Mouse (Mus musculus) ES-E14 (cell line): ENCODE results near the gene Wipf1.

Experiments used
- CHD2 ChIP-seq: IDR thresholded peaks from 2 replicates; pipeline ENCODE4 v1.6.1; 2014; ENCODE audit warnings: mild to moderate bottlenecking, low read depth, low read length, inconsistent platforms
- HCFC1 ChIP-seq: IDR thresholded peaks from 2 replicates; pipeline ENCODE4 v1.6.1; 2012; ENCODE audit warnings: low read length, inconsistent platforms, borderline replicate concordance; ENCODE audit not compliant: insufficient read depth
- MAFK ChIP-seq: IDR thresholded peaks from 2 replicates; pipeline ENCODE4 v1.6.1; 2014; ENCODE audit warnings: mild to moderate bottlenecking, low read depth, low read length, inconsistent platforms; ENCODE audit not compliant: insufficient read depth
- ZC3H11A ChIP-seq: IDR thresholded peaks from 2 replicates; pipeline ENCODE4 v1.6.1; 2012; ENCODE audit warnings: low read depth, mild to moderate bottlenecking, inconsistent platforms, low read length, borderline replicate concordance
- ZNF384 ChIP-seq: IDR thresholded peaks from 2 replicates; pipeline ENCODE4 v1.6.1; 2012; ENCODE audit warnings: low read depth, low read length, inconsistent platforms

- TF ChIP-seq CHD2 (no peak), ZC3H11A (no peak), HCFC1 (no peak), MAFK (no peak), ZNF384 (no peak)
Measured at GRCm38 (mm10) chr2:73419730-73420129, 109.8 kb downstream of the Wipf1 start.
